Mouse (Mus musculus) kidney, adult 11 months (tissue): Measurements from ENCODE around the gene Mxi1.
"Not testable (repeated sequence)": the region's sequence is repeated elsewhere in the genome, so short reads cannot be mapped to it uniquely, and the experiment has no call there.

ENCODE experiments used
- DNase-seq: peaks from one replicate; pipeline ENCODE4 v3.0.0; 2022

Mxi1 gene

GRCm38 (mm10) chr19:53366881-53367280 lies 56.6 kb downstream of the Mxi1 start:
- no peak for DNase-seq

- DNase-seq: peak; percentile 86
Measured at GRCm38 (mm10) chr19:53369469-53370043, 59.2 kb downstream of the Mxi1 start.

- no peak for DNase-seq
Measured at GRCm38 (mm10) chr19:53370233-53370632, 59.9 kb downstream of the Mxi1 start.

GRCm38 (mm10) chr19:53371666-53372065 lies 61.3 kb downstream of the Mxi1 start, which contains the start of gene Gm10197:
Gene Gm10197, minus strand, starts transcription at chr19:53371766.
- DNase-seq: no peak

- no peak for DNase-seq
Measured at GRCm38 (mm10) chr19:53373570-53373969, 63.3 kb downstream of the Mxi1 start.

GRCm38 (mm10) chr19:53375299-53375698 lies 65.0 kb downstream of the Mxi1 start:
- no peak for DNase-seq

GRCm38 (mm10) chr19:53375816-53376215 lies 65.5 kb downstream of the Mxi1 start:
- no peak for DNase-seq

GRCm38 (mm10) chr19:53377652-53378051 lies 67.3 kb downstream of the Mxi1 start:
- DNase-seq: no peak

- DNase-seq: no peak
Measured at GRCm38 (mm10) chr19:53378421-53378820, 68.1 kb downstream of the Mxi1 start.

- DNase-seq: no peak
Measured at GRCm38 (mm10) chr19:53383336-53383735, 73.0 kb downstream of the Mxi1 start.

- DNase-seq: no peak
Measured at GRCm38 (mm10) chr19:53389417-53389816, 79.1 kb downstream of the Mxi1 start.

- no peak for DNase-seq
Measured at GRCm38 (mm10) chr19:53389851-53390431, 79.6 kb downstream of the Mxi1 start.

GRCm38 (mm10) chr19:53390495-53391007 lies 80.2 kb downstream of the Mxi1 start, which contains the start of gene Smndc1:
Gene Smndc1, minus strand, starts transcription at chr19:53390578.
- DNase-seq: peak; percentile 100

GRCm38 (mm10) chr19:53391386-53391785 lies 81.1 kb downstream of the Mxi1 start:
- no peak for DNase-seq

- no peak for DNase-seq
Measured at GRCm38 (mm10) chr19:53391787-53392186, 81.5 kb downstream of the Mxi1 start.

- DNase-seq: no peak
Measured at GRCm38 (mm10) chr19:53392781-53393343, 82.5 kb downstream of the Mxi1 start.

GRCm38 (mm10) chr19:53393646-53394045 lies 83.3 kb downstream of the Mxi1 start:
- DNase-seq: no peak

GRCm38 (mm10) chr19:53394552-53394951 lies 84.2 kb downstream of the Mxi1 start:
- no peak for DNase-seq

GRCm38 (mm10) chr19:53394956-53395355 lies 84.6 kb downstream of the Mxi1 start:
- DNase-seq: not testable (repeated sequence)

- not testable (repeated sequence) for DNase-seq
Measured at GRCm38 (mm10) chr19:53395805-53396204, 85.5 kb downstream of the Mxi1 start.

GRCm38 (mm10) chr19:53397451-53398233 lies 87.3 kb downstream of the Mxi1 start:
- no peak for DNase-seq

GRCm38 (mm10) chr19:53399213-53399612 lies 88.9 kb downstream of the Mxi1 start:
- DNase-seq: no peak
